Mouse (Mus musculus): ENCODE results near the gene Zbtb43.

DNA sequence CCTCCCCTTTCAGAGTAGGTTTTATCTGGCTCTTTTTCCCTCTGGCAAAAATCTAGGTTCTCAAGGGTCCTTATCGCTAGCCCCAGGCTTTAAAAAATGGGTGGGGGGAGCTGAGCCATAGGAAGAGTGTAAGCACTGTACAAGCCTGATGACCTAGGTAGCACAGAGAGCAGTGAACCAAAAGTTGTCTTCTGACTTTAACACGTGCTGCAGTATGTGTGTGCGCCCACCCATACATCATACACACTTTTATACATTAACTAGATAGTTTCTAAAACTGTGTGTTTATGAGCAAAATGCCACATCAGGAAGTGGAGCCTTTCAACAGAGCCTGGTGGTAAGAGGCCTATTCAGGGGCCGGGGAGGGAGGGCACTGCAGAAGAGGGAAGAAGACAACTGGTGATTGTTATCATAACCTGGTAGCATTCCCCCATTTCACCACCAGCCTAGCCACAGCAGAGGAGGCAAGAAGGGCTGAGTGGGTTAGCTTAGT, 64.8 kb downstream of the Zbtb43 start:
- TF ChIP-seq MXI1 (IDR thresholded peaks at IDR 0.05; ENCODE audit: low read depth, low read length) (no peak), CHD1 (IDR thresholded peaks at IDR 0.05; ENCODE audit: low read depth, low read length) (no peak)
